Mouse (Mus musculus) embryonic fibroblast, embryonic 13.5 days (primary cell): ENCODE measurements at regions not wholly inside any gene's neighbourhood (a gene's known extent, or its start where the extent isn't known, plus 50 kb on each side); places are given as distances from the start of the nearest gene placed in this dataset.

Experiments
- CTCF ChIP-seq: IDR thresholded peaks from 2 replicates; pipeline ENCODE4 v1.5.1; 2011; ENCODE audit warnings: mild to moderate bottlenecking, control low read depth, low read length, moderate library complexity, borderline replicate concordance; ENCODE audit not compliant: insufficient read depth
- POLR2A ChIP-seq: IDR thresholded peaks from 2 replicates; pipeline ENCODE4 v1.6.1; 2011; ENCODE audit warnings: low read depth, mild to moderate bottlenecking, control low read depth, low read length, moderate library complexity

- TF ChIP-seq POLR2A (no peak), CTCF (no peak)
Measured at GRCm38 (mm10) chr10:111719632-111720031, 213.5 kb downstream of the Phlda1 start.
